Mouse (Mus musculus) cerebellum, postnatal 10 days (tissue): ENCODE data around the gene Esp24.
"Not testable (repeated sequence)": the region's sequence is repeated elsewhere in the genome, so short reads cannot be mapped to it uniquely, and the experiment has no call there.

Experiments used
- DNase-seq, 2 experiments: peaks; one replicate each; pipeline ENCODE4 v3.0.0; 2021; ENCODE audit warnings: mixed read lengths in 2 of 2

The Esp24 gene

GRCm38 (mm10) chr17:39036395-39036794 is at the start of gene Esp24:
TSS of gene Esp24 (plus strand) at chr17:39036695.
- not testable (repeated sequence) for DNase-seq

GRCm38 (mm10) chr17:39009846-39010245 is 26.6 kb upstream of the Esp24 start:
- no peak for DNase-seq

- no peak for DNase-seq
These were observed 25.5 kb upstream of the Esp24 start for GRCm38 (mm10) chr17:39010675-39011638.

GRCm38 (mm10) chr17:39017184-39017583 is 19.3 kb upstream of the Esp24 start:
- no peak for DNase-seq

GRCm38 (mm10) chr17:39043241-39043640 is 6.7 kb downstream of the Esp24 start, which contains the start of gene Gm21903:
TSS of gene Gm21903 (minus strand) at chr17:39043341.
- DNase-seq = no peak

- no peak for DNase-seq
These were observed 27.1 kb downstream of the Esp24 start for GRCm38 (mm10) chr17:39063641-39064040.

GRCm38 (mm10) chr17:39076937-39077336 is 40.4 kb downstream of the Esp24 start, which contains the start of gene Esp23:
TSS of gene Esp23 (minus strand) at chr17:39077037.
- DNase-seq = no peak
